Mouse (Mus musculus) erythroblast, embryonic 14.5 days (primary cell): ENCODE results near the gene Adcy1.

Experiments used
- GATA1 ChIP-seq: IDR thresholded peaks from 2 replicates; pipeline ENCODE4 v1.6.1; 2012; ENCODE audit warnings: low read length, inconsistent platforms, mixed read lengths
- TAL1 ChIP-seq: IDR thresholded peaks from 3 replicates; pipeline ENCODE4 v1.6.1; 2012; ENCODE audit warnings: low read length, inconsistent platforms, mixed read lengths

GRCm38 (mm10) chr11:7144369-7144768 is 81.1 kb downstream of the Adcy1 start:
- no peak for TF ChIP-seq GATA1
- no peak for TF ChIP-seq TAL1
